Mouse (Mus musculus) limb, embryonic 14.5 days (tissue): ENCODE data around the gene Mst1. TPM values are rescaled to one million over a fixed set of nuclear protein-coding genes. Genes with fewer than 3 reads are reported as not detected.

ENCODE experiments used
- ATAC-seq: fragments of 200-750 bp; cut with Nextera tagmentation; 2 replicates; pipeline ENCODE4 v1.8.0; 2017; ENCODE audit warnings: low read depth, moderate number of reproducible peaks, moderate TSS enrichment; ENCODE audit not compliant: low FRiP score
- DNase-seq: peaks from one replicate; pipeline ENCODE4 v3.0.0-alpha.2; 2015; ENCODE audit warnings: low spot score
- H3K27ac ChIP-seq: fragments of 300-500 bp; sonication (generic); replicated peaks from 2 replicates; pipeline ENCODE4 v1.5.1; 2014; ENCODE audit warnings: low read depth, mild to moderate bottlenecking, low read length, moderate library complexity, mixed read lengths
- H3K27me3 ChIP-seq: fragments of 300-500 bp; sonication (generic); 2 replicates; pipeline ENCODE4 v1.6.1; 2014; ENCODE audit warnings: low read length, mixed read lengths; ENCODE audit not compliant: control insufficient read depth, insufficient read depth
- H3K36me3 ChIP-seq: fragments of 300-500 bp; sonication (generic); 2 replicates; pipeline ENCODE4 v1.6.1; 2014; ENCODE audit warnings: mild to moderate bottlenecking, low read length, moderate library complexity, mixed read lengths; ENCODE audit not compliant: control insufficient read depth, insufficient read depth
- H3K4me1 ChIP-seq: fragments of 300-500 bp; sonication (generic); 2 replicates; pipeline ENCODE4 v1.6.1; 2014; ENCODE audit warnings: antibody characterized with exemption, low read length, mixed read lengths; ENCODE audit not compliant: control insufficient read depth, insufficient read depth
- H3K4me2 ChIP-seq: fragments of 300-500 bp; sonication (generic); replicated peaks from 2 replicates; pipeline ENCODE4 v1.6.1; 2014; ENCODE audit warnings: low read depth, mild to moderate bottlenecking, low read length, moderate library complexity; ENCODE audit not compliant: severe bottlenecking
- H3K4me3 ChIP-seq: fragments of 300-500 bp; sonication (generic); replicated peaks from 2 replicates; pipeline ENCODE4 v1.5.1; 2014; ENCODE audit warnings: low read length
- H3K9ac ChIP-seq: fragments of 300-500 bp; sonication (generic); 2 replicates; pipeline ENCODE4 v1.6.1; 2014; ENCODE audit warnings: mild to moderate bottlenecking, low read depth, low read length, moderate library complexity; ENCODE audit not compliant: severe bottlenecking
- H3K9me3 ChIP-seq: fragments of 300-500 bp; sonication (generic); 2 replicates; pipeline ENCODE4 v1.6.1; 2016; ENCODE audit warnings: low read length; ENCODE audit not compliant: control insufficient read depth
- POLR2A ChIP-seq: fragments of 200-500 bp; IDR thresholded peaks from 2 replicates; pipeline ENCODE4 v1.8.0; 2012; ENCODE audit warnings: inconsistent platforms, mild to moderate bottlenecking, moderate library complexity, borderline replicate concordance; ENCODE audit not compliant: insufficient read depth, insufficient read length; ENCODE audit errors: extremely low read depth
- WGBS: fragments of 180-500 bp; shearing (Covaris S2); extraction: QIAGEN DNeasy Blood & Tissue Kit; methylation state at CpG from one replicate; pipeline ENCODE4 v1.1.7; 2014; 5-methylcytosine and 5-hydroxymethylcytosine counted together
- polyA plus RNA-seq, 2 experiments: library from polyadenylated mRNA; depleted of rRNA in 1 of 2; stranded (reverse) in 1 of 2; unstranded in 1 of 2; fragments of >200 nt; fragmentation: Nextera tagmentation in 1 of 2; extraction: Ambion mirVana in 1 of 2; gene quantifications; 2 replicates each; pipeline versions ENCODE4 v1.2.1 to v1.2.3; 2012 to 2014

Mst1 gene
- polyA plus RNA-seq, 2 experiments: 1.1 to 1.6 TPM

DNA sequence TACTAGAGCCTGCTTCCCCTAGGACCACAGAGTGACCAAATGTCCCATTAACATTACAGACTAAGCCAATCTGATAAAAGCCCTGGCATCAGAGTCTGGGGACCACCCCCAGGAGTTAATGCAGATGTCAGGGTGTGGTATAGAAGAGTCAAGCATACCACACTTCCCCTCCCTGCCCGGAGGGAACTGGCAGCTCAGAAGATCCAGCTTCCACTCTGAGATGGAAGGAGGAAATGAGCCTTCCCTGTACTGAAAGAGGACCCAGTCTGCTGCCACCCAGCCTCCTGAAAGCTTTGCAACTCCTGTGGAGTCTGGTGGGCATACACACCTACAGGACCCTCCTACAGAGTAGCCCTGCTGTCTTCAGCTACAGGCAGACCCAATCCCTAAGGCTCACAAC is 25.2 kb upstream of the Mst1 start:
- Histone ChIP-seq H3K9ac (no peak overlapping the region), H3K27me3 (no peaks in the 10 kb centered on the region), H3K27ac (no peak overlapping the region), H3K4me1 (peaks cover 5% of the 10 kb centered on the region; the same call in 1 of the 2 replicates), H3K36me3 (peaks cover 75% of the 10 kb centered on the region), H3K4me2 (no peak overlapping the region), H3K4me3 (no peak overlapping the region), H3K9me3 (no peaks in the 10 kb centered on the region)
- ATAC-seq (no peak), DNase-seq (no peak)
- WGBS: 71% methylated on average over 1 of the region's 1 CpGs
- TF ChIP-seq POLR2A: no peak

DNA sequence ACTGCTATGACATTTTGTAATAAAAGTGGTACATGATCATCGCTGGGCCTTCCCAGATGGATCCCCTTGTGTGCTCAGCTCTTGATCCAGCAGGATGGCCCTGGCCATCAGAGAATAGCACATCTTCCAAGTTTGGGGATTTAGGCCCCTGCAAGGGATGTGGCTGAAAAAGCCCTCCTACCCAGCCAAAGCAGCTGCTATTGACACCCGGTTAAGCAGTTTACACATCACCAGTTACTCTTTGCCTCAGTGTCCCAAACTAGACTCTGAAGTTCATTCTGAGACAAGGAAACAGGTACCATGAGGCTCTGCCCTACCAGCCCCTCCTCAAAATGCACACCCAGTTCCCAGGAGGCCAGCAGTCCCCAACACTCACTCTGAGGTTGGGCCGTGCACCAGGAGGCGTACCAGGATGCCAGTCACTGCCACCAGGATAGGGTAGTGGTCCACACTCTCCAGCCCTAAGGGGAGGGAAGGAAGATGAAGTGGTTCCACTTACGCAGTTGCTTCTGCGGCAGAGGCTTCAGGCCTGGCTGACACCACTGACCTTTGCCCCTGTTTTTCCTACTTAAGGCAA is 24.5 kb upstream of the Mst1 start:
- Histone ChIP-seq H3K4me1 (peaks cover 5% of the 10 kb centered on the region; the same call in 1 of the 2 replicates), H3K27me3 (no peaks in the 10 kb centered on the region), H3K9ac (no peak overlapping the region), H3K4me2 (no peak overlapping the region), H3K27ac (no peak overlapping the region), H3K9me3 (no peaks in the 10 kb centered on the region), H3K36me3 (peaks cover 73% of the 10 kb centered on the region), H3K4me3 (no peak overlapping the region)
- no peak for TF ChIP-seq POLR2A
- DNase-seq (no peak), ATAC-seq (no peak)
- 87% methylated on average over 6 of the region's 6 CpGs for WGBS

DNA sequence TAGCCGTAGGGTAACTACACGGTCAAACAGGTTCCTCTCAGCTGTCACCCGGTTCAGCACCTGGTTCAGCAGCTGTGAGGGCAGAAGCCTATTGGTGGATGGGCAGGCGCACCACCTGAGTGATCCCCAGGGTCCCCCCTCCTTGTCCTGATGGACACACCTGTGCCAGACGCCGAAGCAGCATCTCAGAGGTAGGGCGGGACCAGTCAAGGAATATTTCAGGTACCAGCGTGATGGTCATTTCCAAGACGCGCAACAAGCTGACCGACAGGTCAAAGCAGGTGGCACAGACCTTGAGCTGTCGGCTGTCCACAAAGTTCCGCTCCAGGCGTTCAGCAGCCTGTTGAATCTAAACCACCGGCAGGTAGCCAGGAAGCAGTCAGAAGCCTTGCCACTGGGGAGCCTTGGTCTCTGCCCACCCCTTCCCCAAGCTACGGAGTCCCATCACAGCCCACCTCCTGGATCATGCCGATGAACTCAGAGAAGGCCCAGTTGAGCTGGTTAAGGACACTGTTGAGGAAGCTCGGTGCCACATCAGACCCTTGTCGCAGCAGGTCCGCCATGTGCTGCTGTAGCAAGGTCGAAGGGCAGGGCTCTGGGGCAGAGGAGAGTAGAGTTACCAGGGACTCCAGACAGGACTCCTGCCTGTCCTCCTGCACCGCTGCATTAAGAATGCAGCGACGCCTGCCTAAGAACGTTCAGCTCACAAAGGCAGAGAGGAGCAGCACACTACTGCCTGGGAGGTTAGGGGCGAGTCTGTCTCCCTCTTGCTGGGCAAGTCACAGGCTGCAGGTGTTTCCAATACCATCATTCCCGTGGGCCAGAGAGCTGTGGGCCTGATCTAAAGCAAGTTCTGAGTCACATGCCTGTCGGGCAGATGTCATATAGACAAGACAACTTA is 23.6 kb upstream of the Mst1 start:
- Histone ChIP-seq H3K4me1 (peaks cover 5% of the 10 kb centered on the region; the same call in 1 of the 2 replicates), H3K36me3 (peaks cover 65% of the 10 kb centered on the region), H3K27me3 (no peaks in the 10 kb centered on the region), H3K9me3 (no peaks in the 10 kb centered on the region), H3K9ac (no peak overlapping the region), H3K4me2 (no peak overlapping the region), H3K27ac (no peak overlapping the region), H3K4me3 (no peak overlapping the region)
- DNase-seq: no peak
- WGBS: 78% methylated on average over 28 of the region's 28 CpGs
- TF ChIP-seq POLR2A: no peak
- ATAC-seq: no peak

DNA sequence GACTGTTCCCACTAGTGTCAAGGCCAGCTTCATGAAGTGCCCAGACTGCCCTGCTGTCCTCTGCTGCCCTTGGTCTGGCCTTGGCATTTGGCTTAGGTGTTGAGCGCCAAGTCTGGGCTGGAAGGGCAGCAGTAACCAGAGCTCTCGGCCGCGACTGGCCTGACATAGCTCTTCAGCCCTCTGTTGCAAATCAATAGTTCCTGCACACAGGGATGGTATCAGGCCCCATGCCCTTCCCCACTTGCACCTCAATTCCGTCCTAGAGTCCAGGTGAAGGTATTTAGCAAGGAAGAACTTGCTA is 23.0 kb upstream of the Mst1 start:
- 95% methylated on average over 5 of the region's 5 CpGs for WGBS

GRCm38 (mm10) chr9:108058291-108058690 is 21.9 kb upstream of the Mst1 start:
- no peaks in the 10 kb centered on the region for H3K27me3 ChIP-seq
- TF ChIP-seq POLR2A: no peak
- no peak overlapping the region for H3K9ac ChIP-seq
- H3K27ac ChIP-seq: no peak overlapping the region
- no peaks in the 10 kb centered on the region for H3K9me3 ChIP-seq
- no peak overlapping the region for H3K4me2 ChIP-seq
- peaks cover 69% of the 10 kb centered on the region for H3K36me3 ChIP-seq
- H3K4me1 ChIP-seq: peaks cover 2% of the 10 kb centered on the region; the same call in 1 of the 2 replicates
- ATAC-seq (no peak), DNase-seq (no peak)
- 93% methylated on average over 9 of the region's 9 CpGs for WGBS
- no peak overlapping the region for H3K4me3 ChIP-seq

More for the DNA sequence above, 23.0 kb upstream of the Mst1 start:
- DNase-seq: no peak
- Histone ChIP-seq H3K9ac (no peak overlapping the region), H3K27ac (no peak overlapping the region), H3K9me3 (no peaks in the 10 kb centered on the region), H3K4me3 (no peak overlapping the region), H3K27me3 (no peaks in the 10 kb centered on the region), H3K4me2 (no peak overlapping the region), H3K36me3 (peaks cover 61% of the 10 kb centered on the region), H3K4me1 (peaks cover 5% of the 10 kb centered on the region; the same call in 1 of the 2 replicates)
- no peak for TF ChIP-seq POLR2A
- ATAC-seq: no peak
